Mouse (Mus musculus): ENCODE data around the gene Srsf10. TPM values are rescaled to one million over a fixed set of nuclear protein-coding genes. Genes with fewer than 3 reads are reported as not detected.

The Srsf10 gene
- polyA plus RNA-seq, 1 experiment from 2014 or later = 81.8 TPM

GRCm38 (mm10) chr4:135898380-135899049 lies 43.0 kb downstream of the Srsf10 start:
- Histone ChIP-seq H3K4me3 (ENCODE audit: low read depth, low read length) (peak overlapping the region; percentile 33), H3K9ac (ENCODE audit: low read depth, low read length) (peak overlapping the region; percentile 47), H3K27ac (ENCODE audit: low read length) (peak overlapping the region; percentile 92), H3K27me3 (ENCODE audit: control insufficient read depth, insufficient read depth, low read depth, low read length) (no peaks in the 10 kb centered on the region), H3K4me1 (ENCODE audit: control insufficient read depth, low read depth, low read length) (peaks cover 41% of the 10 kb centered on the region), H3K36me3 (ENCODE audit: control insufficient read depth, insufficient read depth) (no peaks in the 10 kb centered on the region), H3K9me3 (replicated peaks; ENCODE audit: control insufficient read depth, low read length) (no peaks in the 10 kb centered on the region), H3K4me2 (ENCODE audit: low read depth, low read length) (peak overlapping the region; percentile 62)
- ATAC-seq (ENCODE audit: low read depth) = peak; percentile 92
- WGBS (ENCODE audit: insufficient replicate concordance) = 10% methylated on average over 8 of the region's 9 CpGs

- 60% methylated on average over 7 of the region's 7 CpGs for WGBS (ENCODE audit: insufficient replicate concordance)
- no peak for ATAC-seq (ENCODE audit: low read depth)
- Histone ChIP-seq H3K36me3 (ENCODE audit: control insufficient read depth, insufficient read depth) (no peaks in the 10 kb centered on the region), H3K27me3 (ENCODE audit: control insufficient read depth, insufficient read depth, low read depth, low read length) (no peaks in the 10 kb centered on the region), H3K9ac (ENCODE audit: low read depth, low read length) (no peak overlapping the region), H3K9me3 (replicated peaks; ENCODE audit: control insufficient read depth, low read length) (no peaks in the 10 kb centered on the region), H3K4me3 (ENCODE audit: low read depth, low read length) (no peak overlapping the region), H3K4me1 (ENCODE audit: control insufficient read depth, low read depth, low read length) (peaks cover 41% of the 10 kb centered on the region), H3K27ac (ENCODE audit: low read length) (peak overlapping the region; percentile 92), H3K4me2 (ENCODE audit: low read depth, low read length) (no peak overlapping the region)
Measured at GRCm38 (mm10) chr4:135899050-135899448, 43.5 kb downstream of the Srsf10 start.

- H3K9me3 ChIP-seq (replicated peaks; ENCODE audit: control insufficient read depth, low read length) = no peaks in the 10 kb centered on the region
- ATAC-seq (ENCODE audit: low read depth) = no peak
- no peak overlapping the region for H3K4me2 ChIP-seq (ENCODE audit: low read depth, low read length)
- H3K36me3 ChIP-seq (ENCODE audit: control insufficient read depth, insufficient read depth) = no peaks in the 10 kb centered on the region
- WGBS (ENCODE audit: insufficient replicate concordance) = 66% methylated on average over 5 of the region's 5 CpGs
- peaks cover 38% of the 10 kb centered on the region for H3K4me1 ChIP-seq (ENCODE audit: control insufficient read depth, low read depth, low read length)
- H3K9ac ChIP-seq (ENCODE audit: low read depth, low read length) = no peak overlapping the region
- no peak overlapping the region for H3K4me3 ChIP-seq (ENCODE audit: low read depth, low read length)
- H3K27me3 ChIP-seq (ENCODE audit: control insufficient read depth, insufficient read depth, low read depth, low read length) = no peaks in the 10 kb centered on the region
- H3K27ac ChIP-seq (ENCODE audit: low read length) = no peak overlapping the region
Measured at GRCm38 (mm10) chr4:135900008-135900407, 44.5 kb downstream of the Srsf10 start.

GRCm38 (mm10) chr4:135902606-135903242 lies 47.2 kb downstream of the Srsf10 start:
- Histone ChIP-seq H3K4me2 (ENCODE audit: low read depth, low read length) (no peak overlapping the region), H3K4me1 (ENCODE audit: control insufficient read depth, low read depth, low read length) (peaks cover 20% of the 10 kb centered on the region)
- 70% methylated on average over 4 of the region's 4 CpGs for WGBS (ENCODE audit: insufficient replicate concordance)

GRCm38 (mm10) chr4:135904810-135905209 lies 49.3 kb downstream of the Srsf10 start:
- H3K9me3 ChIP-seq (replicated peaks; ENCODE audit: control insufficient read depth, low read length) = no peaks in the 10 kb centered on the region
- peaks cover 12% of the 10 kb centered on the region for H3K4me1 ChIP-seq (ENCODE audit: control insufficient read depth, low read depth, low read length)
- no peak overlapping the region for H3K9ac ChIP-seq (ENCODE audit: low read depth, low read length)
- H3K4me2 ChIP-seq (ENCODE audit: low read depth, low read length) = no peak overlapping the region
- H3K4me3 ChIP-seq (ENCODE audit: low read depth, low read length) = no peak overlapping the region
- H3K27ac ChIP-seq (ENCODE audit: low read length) = no peak overlapping the region
- no peaks in the 10 kb centered on the region for H3K27me3 ChIP-seq (ENCODE audit: control insufficient read depth, insufficient read depth, low read depth, low read length)
- no peak for ATAC-seq (ENCODE audit: low read depth)
- no peaks in the 10 kb centered on the region for H3K36me3 ChIP-seq (ENCODE audit: control insufficient read depth, insufficient read depth)
- WGBS (ENCODE audit: insufficient replicate concordance) = 65% methylated on average over 1 of the region's 1 CpGs

More at GRCm38 (mm10) chr4:135902606-135903242, 47.2 kb downstream of the Srsf10 start:
- H3K9me3 ChIP-seq (replicated peaks; ENCODE audit: control insufficient read depth, low read length) = no peaks in the 10 kb centered on the region
- no peak for ATAC-seq (ENCODE audit: low read depth)
- no peak overlapping the region for H3K4me3 ChIP-seq (ENCODE audit: low read depth, low read length)
- no peak overlapping the region for H3K9ac ChIP-seq (ENCODE audit: low read depth, low read length)
- H3K27me3 ChIP-seq (ENCODE audit: control insufficient read depth, insufficient read depth, low read depth, low read length) = no peaks in the 10 kb centered on the region
- H3K36me3 ChIP-seq (ENCODE audit: control insufficient read depth, insufficient read depth) = no peaks in the 10 kb centered on the region
- H3K27ac ChIP-seq (ENCODE audit: low read length) = no peak overlapping the region

- Histone ChIP-seq H3K4me2 (ENCODE audit: low read depth, low read length) (0 out of 2 replicates have a peak overlapping the region, but pooled peaks have one; percentile 15), H3K36me3 (ENCODE audit: control insufficient read depth, insufficient read depth) (no peaks in the 10 kb centered on the region), H3K27me3 (ENCODE audit: control insufficient read depth, insufficient read depth, low read depth, low read length) (no peaks in the 10 kb centered on the region), H3K4me3 (ENCODE audit: low read depth, low read length) (no peak overlapping the region), H3K4me1 (ENCODE audit: control insufficient read depth, low read depth, low read length) (peaks cover 17% of the 10 kb centered on the region), H3K9me3 (replicated peaks; ENCODE audit: control insufficient read depth, low read length) (no peaks in the 10 kb centered on the region), H3K9ac (ENCODE audit: low read depth, low read length) (peak overlapping the region; percentile 11; the same call in 1 of the 2 replicates), H3K27ac (ENCODE audit: low read length) (peak overlapping the region; percentile 46)
- 18% methylated on average over 3 of the region's 3 CpGs for WGBS (ENCODE audit: insufficient replicate concordance)
- peak; percentile 54 for ATAC-seq (ENCODE audit: low read depth)
Measured at GRCm38 (mm10) chr4:135906633-135907032, 51.1 kb downstream of the Srsf10 start.

GRCm38 (mm10) chr4:135909326-135910066 lies 53.9 kb downstream of the Srsf10 start:
- WGBS (ENCODE audit: insufficient replicate concordance) = 44% methylated on average over 13 of the region's 13 CpGs
- Histone ChIP-seq H3K4me1 (ENCODE audit: control insufficient read depth, low read depth, low read length) (peaks cover 25% of the 10 kb centered on the region), H3K9me3 (replicated peaks; ENCODE audit: control insufficient read depth, low read length) (no peaks in the 10 kb centered on the region), H3K27me3 (ENCODE audit: control insufficient read depth, insufficient read depth, low read depth, low read length) (no peaks in the 10 kb centered on the region), H3K27ac (ENCODE audit: low read length) (no peak overlapping the region), H3K36me3 (ENCODE audit: control insufficient read depth, insufficient read depth) (no peaks in the 10 kb centered on the region), H3K4me2 (ENCODE audit: low read depth, low read length) (no peak overlapping the region), H3K4me3 (ENCODE audit: low read depth, low read length) (no peak overlapping the region), H3K9ac (ENCODE audit: low read depth, low read length) (no peak overlapping the region)
- ATAC-seq (ENCODE audit: low read depth) = no peak

GRCm38 (mm10) chr4:135911531-135911930 lies 56.0 kb downstream of the Srsf10 start:
- H3K36me3 ChIP-seq (ENCODE audit: control insufficient read depth, insufficient read depth) = no peaks in the 10 kb centered on the region
- peaks cover 22% of the 10 kb centered on the region for H3K4me1 ChIP-seq (ENCODE audit: control insufficient read depth, low read depth, low read length)
- H3K27me3 ChIP-seq (ENCODE audit: control insufficient read depth, insufficient read depth, low read depth, low read length) = no peaks in the 10 kb centered on the region
- no peak overlapping the region for H3K4me3 ChIP-seq (ENCODE audit: low read depth, low read length)
- ATAC-seq (ENCODE audit: low read depth) = peak; percentile 56
- H3K9ac ChIP-seq (ENCODE audit: low read depth, low read length) = no peak overlapping the region
- 0 out of 2 replicates have a peak overlapping the region, but pooled peaks have one; percentile 6 for H3K27ac ChIP-seq (ENCODE audit: low read length)
- H3K4me2 ChIP-seq (ENCODE audit: low read depth, low read length) = no peak overlapping the region
- no peaks in the 10 kb centered on the region for H3K9me3 ChIP-seq (replicated peaks; ENCODE audit: control insufficient read depth, low read length)
- 32% methylated on average over 7 of the region's 7 CpGs for WGBS (ENCODE audit: insufficient replicate concordance)

Measured in liver, embryonic 16.5 days (tissue).